Mouse (Mus musculus) cerebellum, adult 2 months (tissue): ENCODE results near the gene Brip1.

Source experiments
- CTCF ChIP-seq: fragments of 200-500 bp; IDR thresholded peaks from 2 replicates; pipeline ENCODE4 v1.5.1; 2011; ENCODE audit warnings: low read depth, mild to moderate bottlenecking, control low read depth, low read length, moderate library complexity, borderline replicate concordance; ENCODE audit not compliant: insufficient read depth
- POLR2A ChIP-seq: fragments of 200-500 bp; IDR thresholded peaks from 2 replicates; pipeline ENCODE4 v1.6.1; 2011; ENCODE audit warnings: low read length, control low read depth, borderline replicate concordance; ENCODE audit not compliant: insufficient read depth

GRCm38 (mm10) chr11:86008211-86008905, 192.6 kb downstream of the Brip1 start:
- TF ChIP-seq POLR2A = no peak
- no peak for TF ChIP-seq CTCF
